Mouse (Mus musculus) heart, postnatal 0 days (tissue): ENCODE results near the gene Neb. TPM values are rescaled to one million over a fixed set of nuclear protein-coding genes. Genes with fewer than 3 reads are reported as not detected.

ENCODE experiments used
- ATAC-seq: fragments of 200-750 bp; cut with Nextera tagmentation; 2 replicates; pipeline ENCODE4 v1.8.0; 2017; ENCODE audit warnings: low read depth, moderate number of reproducible peaks, moderate library complexity; ENCODE audit not compliant: insufficient read depth
- DNase-seq: peaks from one replicate; pipeline ENCODE4 v3.0.0-alpha.2; 2016; ENCODE audit warnings: low spot score
- H3K27ac ChIP-seq: fragments of 300-500 bp; sonication (generic); 2 replicates; pipeline ENCODE4 v1.5.1; 2014; ENCODE audit warnings: low read depth, mild to moderate bottlenecking
- H3K27me3 ChIP-seq: fragments of 300-500 bp; sonication (generic); 2 replicates; pipeline ENCODE4 v1.6.1; 2014; ENCODE audit warnings: low read length, mixed read lengths; ENCODE audit not compliant: control insufficient read depth, insufficient read depth
- H3K36me3 ChIP-seq: fragments of 300-500 bp; sonication (generic); replicated peaks from 2 replicates; pipeline ENCODE4 v1.6.1; 2014; ENCODE audit warnings: low read length, mixed read lengths; ENCODE audit not compliant: control insufficient read depth, insufficient read depth
- H3K4me1 ChIP-seq: fragments of 300-500 bp; sonication (generic); 2 replicates; pipeline ENCODE4 v1.6.1; 2014; ENCODE audit warnings: antibody characterized with exemption; ENCODE audit not compliant: control insufficient read depth, insufficient read depth
- H3K4me2 ChIP-seq: fragments of 300-500 bp; sonication (generic); 2 replicates; pipeline ENCODE4 v1.6.1; 2014; ENCODE audit warnings: low read depth, mild to moderate bottlenecking, low read length, moderate library complexity
- H3K4me3 ChIP-seq: fragments of 300-500 bp; sonication (generic); 2 replicates; pipeline ENCODE4 v1.5.1; 2014; ENCODE audit warnings: low read depth, low read length
- H3K9ac ChIP-seq: fragments of 300-500 bp; sonication (generic); replicated peaks from 2 replicates; pipeline ENCODE4 v1.6.1; 2014; ENCODE audit warnings: low read depth, low read length, mixed read lengths
- H3K9me3 ChIP-seq: fragments of 300-500 bp; sonication (generic); replicated peaks from 2 replicates; pipeline ENCODE4 v1.6.1; 2016; ENCODE audit warnings: low read length; ENCODE audit not compliant: control insufficient read depth
- CTCF ChIP-seq: IDR thresholded peaks from 2 replicates; pipeline ENCODE4 v1.5.1; 2016; ENCODE audit warnings: antibody characterized with exemption, control low read depth, low read depth
- EP300 ChIP-seq: IDR thresholded peaks from 2 replicates; pipeline ENCODE4 v1.6.1; 2016; ENCODE audit warnings: antibody characterized with exemption, low read depth
- WGBS: fragments of 180-500 bp; shearing (Covaris S2); extraction: QIAGEN DNeasy Blood & Tissue Kit; methylation state at CpG from one replicate; pipeline ENCODE4 v1.1.7; 2014; 5-methylcytosine and 5-hydroxymethylcytosine counted together
- polyA plus RNA-seq: library from polyadenylated mRNA; unstranded; fragments of >200 nt; fragmentation: Nextera tagmentation; extraction: Ambion mirVana; gene quantifications from 2 replicates; pipeline ENCODE4 v1.2.1, GENCODE M21; 2015
- total RNA-seq: library from RNA; depleted of rRNA; stranded (reverse); fragments of >200 nt; gene quantifications from 2 replicates; pipeline ENCODE4 v1.2.3, GENCODE M21; 2014; ENCODE audit warnings: low replicate concordance; rRNA removed

Neb gene
- total RNA-seq (1.4 and 6.0 TPM in 2 replicates), polyA plus RNA-seq (2.1 and 4.4 TPM in 2 replicates)

- peak; percentile 70 for ATAC-seq
- no peaks in the 10 kb centered on the region for H3K27me3 ChIP-seq
- no peak within 1 kb of the TSS; the same call in 1 of the 2 replicates for H3K27ac ChIP-seq
- 0 out of 2 replicates have a peak within 1 kb of the TSS, but pooled peaks have one; percentile 22 for H3K4me2 ChIP-seq
- no peaks in the 10 kb centered on the region for H3K36me3 ChIP-seq
- H3K4me3 ChIP-seq = peak within 1 kb of the TSS; percentile 11; the same call in 1 of the 2 replicates
- no peaks in the 10 kb centered on the region for H3K9me3 ChIP-seq
- no peaks in the 10 kb centered on the region for H3K4me1 ChIP-seq
- no peak within 1 kb of the TSS for H3K9ac ChIP-seq
- DNase-seq = no peak
- no peak for TF ChIP-seq EP300
- 55% methylated on average over 7 of the region's 7 CpGs for WGBS
These were observed at the start of gene Neb for GRCm38 (mm10) chr2:52378448-52378804. TSS of gene Neb (minus strand) at chr2:52378474.

- Histone ChIP-seq H3K36me3 (no peaks in the 10 kb centered on the region), H3K9me3 (no peaks in the 10 kb centered on the region), H3K4me1 (peaks cover 6% of the 10 kb centered on the region), H3K27ac (no peak overlapping the region; the same call in 1 of the 2 replicates), H3K27me3 (no peaks in the 10 kb centered on the region), H3K4me2 (no peak overlapping the region), H3K9ac (no peak overlapping the region), H3K4me3 (no peak overlapping the region)
- 64% methylated on average over 3 of the region's 3 CpGs for WGBS
- no peak for ATAC-seq
- no peak for DNase-seq
- no peak for TF ChIP-seq CTCF
- TF ChIP-seq EP300 = no peak
These were observed 49.1 kb upstream of the Neb start for GRCm38 (mm10) chr2:52427383-52427782.

- Histone ChIP-seq H3K4me3 (no peak overlapping the region), H3K9me3 (no peaks in the 10 kb centered on the region), H3K36me3 (no peaks in the 10 kb centered on the region), H3K4me1 (peaks cover 19% of the 10 kb centered on the region), H3K27ac (no peak overlapping the region), H3K27me3 (no peaks in the 10 kb centered on the region), H3K4me2 (no peak overlapping the region; the same call in 1 of the 2 replicates), H3K9ac (no peak overlapping the region)
- no peak for DNase-seq
- no peak for TF ChIP-seq CTCF
- TF ChIP-seq EP300 = no peak
- no peak for ATAC-seq
- 86% methylated on average over 3 of the region's 3 CpGs for WGBS
These were observed 47.8 kb upstream of the Neb start for GRCm38 (mm10) chr2:52426041-52426440.

- 21% methylated on average over 10 of the region's 10 CpGs for WGBS
- DNase-seq = no peak
These were observed 47.2 kb upstream of the Neb start for GRCm38 (mm10) chr2:52425523-52425795.

GRCm38 (mm10) chr2:52424747-52425522 is 46.7 kb upstream of the Neb start, which contains the start of gene Arl5a:
TSS of gene Arl5a (minus strand) at chr2:52424901.
- TF ChIP-seq EP300 (no peak), CTCF (no peak)
- no peaks in the 10 kb centered on the region for H3K27me3 ChIP-seq
- peak within 1 kb of the TSS; percentile 94 for H3K27ac ChIP-seq
- H3K9ac ChIP-seq = peak within 1 kb of the TSS; percentile 98
- peak within 1 kb of the TSS; percentile 99 for H3K4me3 ChIP-seq
- peak; percentile 97 for ATAC-seq
- under 1% methylated on average over 50 of the region's 57 CpGs for WGBS
- peak within 1 kb of the TSS; percentile 69 for H3K4me2 ChIP-seq
- H3K36me3 ChIP-seq = no peaks in the 10 kb centered on the region
- no peaks in the 10 kb centered on the region for H3K9me3 ChIP-seq
- peak; percentile 91 for DNase-seq
- peaks cover 27% of the 10 kb centered on the region for H3K4me1 ChIP-seq

More at GRCm38 (mm10) chr2:52425523-52425795, 47.2 kb upstream of the Neb start:
- peak overlapping the region; percentile 69 for H3K4me2 ChIP-seq
- peaks cover 25% of the 10 kb centered on the region for H3K4me1 ChIP-seq
- H3K9me3 ChIP-seq = no peaks in the 10 kb centered on the region
- peak overlapping the region; percentile 98 for H3K9ac ChIP-seq
- ATAC-seq = no peak
- peak overlapping the region; percentile 94 for H3K27ac ChIP-seq
- no peaks in the 10 kb centered on the region for H3K27me3 ChIP-seq
- peak overlapping the region; percentile 99 for H3K4me3 ChIP-seq
- H3K36me3 ChIP-seq = no peaks in the 10 kb centered on the region
- TF ChIP-seq CTCF (no peak), EP300 (no peak)

GRCm38 (mm10) chr2:52424248-52424728 is 46.0 kb upstream of the Neb start:
- no peak for TF ChIP-seq EP300
- no peak for TF ChIP-seq CTCF
- Histone ChIP-seq H3K27ac (peak overlapping the region; percentile 94), H3K4me2 (peak overlapping the region; percentile 69), H3K4me1 (peaks cover 33% of the 10 kb centered on the region), H3K9ac (peak overlapping the region; percentile 98), H3K4me3 (peak overlapping the region; percentile 99), H3K9me3 (no peaks in the 10 kb centered on the region), H3K27me3 (no peaks in the 10 kb centered on the region), H3K36me3 (no peaks in the 10 kb centered on the region)
- DNase-seq = no peak
- peak; percentile 62 for ATAC-seq
- WGBS = 1% methylated on average over 36 of the region's 42 CpGs
